In the genomic region with DNA sequence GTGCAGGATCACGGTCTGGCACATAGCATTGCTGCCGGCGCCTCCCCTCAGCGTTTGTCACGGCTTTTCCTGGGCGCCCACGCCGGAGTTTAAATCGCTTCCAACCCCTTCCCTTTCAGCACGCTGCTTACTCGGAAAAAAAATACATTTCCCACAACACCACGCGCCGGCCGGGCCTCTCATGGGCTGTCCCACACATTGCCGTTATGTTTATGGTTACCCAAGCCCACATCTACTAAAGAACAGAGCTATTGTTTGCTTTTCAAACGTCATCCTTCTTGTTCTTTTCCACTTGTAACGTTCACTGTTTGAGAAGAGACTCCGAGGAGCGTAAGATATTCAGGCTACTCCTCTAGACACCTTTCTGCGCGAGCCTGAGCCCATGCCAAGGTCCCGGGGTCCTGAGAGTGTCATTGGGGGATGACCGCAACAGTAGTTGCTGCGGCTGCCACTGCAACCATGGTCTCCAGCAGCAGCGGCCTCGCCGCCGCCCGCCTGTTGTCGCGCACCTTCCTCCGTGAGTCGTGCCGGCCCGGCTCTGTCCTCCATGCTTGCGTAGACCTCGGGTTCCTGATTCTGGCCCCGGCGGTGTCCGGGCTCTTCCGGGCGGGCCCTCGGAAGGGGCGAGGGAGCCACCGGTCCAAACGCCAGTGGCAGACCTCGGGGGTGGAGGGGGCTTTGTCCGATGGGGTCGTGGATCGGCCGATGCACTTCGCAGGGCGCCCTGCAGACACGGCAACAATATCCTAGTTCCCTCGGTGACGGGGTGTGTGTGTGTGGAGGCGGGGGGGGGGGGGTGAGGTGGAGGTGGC, we compare ENCODE assay signal across 8 mouse cellular contexts. TPM values are rescaled to one million over a fixed set of nuclear protein-coding genes. Genes with fewer than 3 reads are reported as not detected.
DNase-seq lines count a peak whose midpoint lies in the region; ATAC-seq lines count a peak whose summit lies in the region.

A gene (plus strand): TSS at position 146 of the 812 bp plus-strand sequence.

- peak within 1 kb of the TSS; percentile 81 for H3K4me2 ChIP-seq in intestine, embryonic 14.5 days (ENCODE audit: low read length)

- DNase-seq in adrenal gland, adult (ENCODE audit: inconsistent age in 2 of 2, low spot score in 1 of 2) = peak; percentile 91 to 98
- peak; percentile 95 for DNase-seq in embryo, embryonic 10.5 days (ENCODE audit: low spot score)
- DNase-seq in gastrocnemius, postnatal 25 days = peak; percentile 84
- peak; percentile 93 for DNase-seq in intestine, embryonic 14.5 days (ENCODE audit: low spot score)
- DNase-seq in left cerebral cortex, postnatal 14 days (ENCODE audit: low spot score in 2 of 2) = peak; percentile 89 to 94
- peak; percentile 87 for DNase-seq in mesoderm, embryonic 11.5 days (ENCODE audit: low read depth, low spot score)
- peak; percentile 86 to 87 for DNase-seq in right cerebral cortex, postnatal 36 days (ENCODE audit: low spot score in 2 of 2)
- peak; percentile 92 for DNase-seq in yolk sac, embryonic 10.5 days (ENCODE audit: low spot score)

- ATAC-seq in intestine, embryonic 14.5 days (replicated peaks; ENCODE audit: low FRiP score, low TSS enrichment, low read depth) = peak; percentile 93

- peaks cover 11% of the 10 kb centered on the region for H3K4me1 ChIP-seq in intestine, embryonic 14.5 days (replicated peaks; ENCODE audit: control insufficient read depth, insufficient read depth, low read length)

- peak within 1 kb of the TSS; percentile 79 for H3K27ac ChIP-seq in intestine, embryonic 14.5 days (ENCODE audit: low read depth)

- no peaks in the 10 kb centered on the region for H3K27me3 ChIP-seq in intestine, embryonic 14.5 days (replicated peaks; ENCODE audit: control insufficient read depth, insufficient read depth, low read length)

- H3K36me3 ChIP-seq in intestine, embryonic 14.5 days (ENCODE audit: control insufficient read depth, insufficient read depth, low read length) = no peaks in the 10 kb centered on the region

- no peaks in the 10 kb centered on the region for H3K9me3 ChIP-seq in intestine, embryonic 14.5 days (ENCODE audit: control insufficient read depth, low read length)

- H3K4me3 ChIP-seq in intestine, embryonic 14.5 days (ENCODE audit: low read depth, low read length) = peak within 1 kb of the TSS; percentile 86

- intact Hi-C loops in left cerebral cortex, postnatal 14 days (cut with DNase I) = no loop called here

- H3K9ac ChIP-seq in intestine, embryonic 14.5 days (ENCODE audit: low read length) = peak within 1 kb of the TSS; percentile 85

- WGBS in intestine, embryonic 14.5 days = under 1% methylated on average over 57 of the region's 58 CpGs

RNA-seq across cellular contexts. Expression of the gene that starts here (rescaled TPM):
- 100 to 1,000 TPM; 357 to 371 TPM for total RNA-seq in gastrocnemius, postnatal 25 days (2021)
- 226 and 235 TPM in 2 replicates for polyA plus RNA-seq in intestine, embryonic 14.5 days (2014; fragmentation: Nextera tagmentation; extraction: Ambion mirVana)
- total RNA-seq in left cerebral cortex, postnatal 14 days (2021) = 100 to 1,000 TPM; 106 to 124 TPM

Comparison
In these comparisons a context has a peak if more than half of its experiments do, and no peak if none do; other contexts are left out.
1. Peak in every context shown above with its lines: DNase-seq, ATAC-seq, H3K4me3 ChIP-seq and H3K27ac ChIP-seq.